Mouse (Mus musculus) testis, adult 2 months (tissue): ENCODE data around the gene Ap4m1.

Experiments used
- CTCF ChIP-seq: fragments of 200-500 bp; IDR thresholded peaks from 2 replicates; pipeline ENCODE4 v1.5.1; 2012; ENCODE audit warnings: low read depth, mild to moderate bottlenecking, inconsistent platforms, low read length, moderate library complexity; ENCODE audit not compliant: control insufficient read depth, insufficient read depth, insufficient replicate concordance
- POLR2A ChIP-seq: fragments of 200-500 bp; IDR thresholded peaks from 2 replicates; pipeline ENCODE4 v1.6.1; 2012; ENCODE audit warnings: low read depth, mild to moderate bottlenecking, inconsistent platforms, low read length, moderate library complexity; ENCODE audit not compliant: control insufficient read depth

GRCm38 (mm10) chr5:138195463-138195862, 23.7 kb downstream of the Ap4m1 start:
- TF ChIP-seq POLR2A (no peak), CTCF (no peak)
